Mouse (Mus musculus): ENCODE results near the gene Slc8a1. TPM values are rescaled to one million over a fixed set of nuclear protein-coding genes. Genes with fewer than 3 reads are reported as not detected.

The Slc8a1 gene
- total and polyA plus RNA-seq, 2 experiments from 2014 or later: 71.6 to 875 TPM

DNA sequence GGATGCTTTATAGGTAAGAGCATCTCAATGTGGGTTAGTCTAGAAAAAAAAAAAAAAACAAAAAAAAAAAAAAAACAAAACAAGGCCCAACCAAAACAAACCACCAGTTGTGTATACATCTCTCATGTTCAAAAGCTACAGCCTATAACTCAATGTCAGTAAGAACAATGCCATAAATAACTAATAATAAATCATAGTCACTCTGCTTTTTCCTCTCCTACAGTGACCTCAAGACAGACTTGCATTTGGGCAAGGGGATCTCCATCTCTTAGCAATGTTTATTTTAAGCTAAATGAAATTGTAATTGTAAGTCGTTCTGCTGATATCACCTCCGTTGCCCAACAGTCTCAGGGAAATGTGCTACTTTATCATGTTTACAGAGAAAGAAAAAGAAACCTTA lies 132.1 kb downstream of the Slc8a1 start:
- peaks cover 36% of the 10 kb centered on the region for H3K4me1 ChIP-seq (ENCODE audit: control insufficient read depth, insufficient read depth)
- DNase-seq (ENCODE audit: low spot score): no peak
- no peak overlapping the region for H3K4me2 ChIP-seq (ENCODE audit: low read depth, low read length)
- peaks cover 4% of the 10 kb centered on the region for H3K36me3 ChIP-seq (replicated peaks; ENCODE audit: control insufficient read depth, insufficient read depth, low read length)
- TF ChIP-seq EP300 (IDR thresholded peaks at IDR 0.05; ENCODE audit: low read depth) (no peak), CTCF (IDR thresholded peaks at IDR 0.05; ENCODE audit: low read depth) (no peak)
- H3K9ac ChIP-seq (replicated peaks; ENCODE audit: low read depth, low read length): no peak overlapping the region
- H3K27ac ChIP-seq (ENCODE audit: low read depth): no peak overlapping the region
- H3K9me3 ChIP-seq (replicated peaks; ENCODE audit: control insufficient read depth, low read length): no peaks in the 10 kb centered on the region
- no peak for ATAC-seq (ENCODE audit: insufficient read depth, low read depth)
- no peak overlapping the region for H3K4me3 ChIP-seq (ENCODE audit: low read depth, low read length)
- 20% methylated on average over 2 of the region's 2 CpGs for WGBS
- H3K27me3 ChIP-seq (ENCODE audit: control insufficient read depth, insufficient read depth, low read length): no peaks in the 10 kb centered on the region

DNA sequence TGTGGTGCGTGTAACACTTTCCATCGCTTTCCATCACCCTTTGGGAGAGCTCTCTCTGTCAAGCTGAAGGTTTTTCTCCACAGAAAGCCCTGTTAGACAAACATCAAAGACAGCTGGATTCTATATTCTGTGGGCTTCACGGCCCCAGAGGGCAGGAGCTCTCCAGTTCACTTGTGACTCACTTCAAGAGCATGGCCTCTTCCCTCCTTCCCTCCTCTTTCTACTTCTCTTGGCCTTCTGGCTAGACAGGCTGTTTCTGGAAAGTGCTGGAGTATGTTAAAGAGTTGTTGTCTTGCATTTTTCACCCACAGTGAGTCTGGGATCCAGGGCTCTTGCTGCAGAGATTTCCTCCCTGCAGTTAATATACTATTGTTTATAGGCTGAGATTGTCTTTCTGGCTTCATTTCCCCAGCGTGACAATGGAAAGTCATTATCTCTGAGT lies 132.9 kb downstream of the Slc8a1 start:
- Histone ChIP-seq H3K27ac (ENCODE audit: low read depth) (peak overlapping the region; percentile 70), H3K36me3 (replicated peaks; ENCODE audit: control insufficient read depth, insufficient read depth, low read length) (peaks cover 8% of the 10 kb centered on the region), H3K9ac (replicated peaks; ENCODE audit: low read depth, low read length) (no peak overlapping the region), H3K27me3 (ENCODE audit: control insufficient read depth, insufficient read depth, low read length) (no peaks in the 10 kb centered on the region), H3K4me2 (ENCODE audit: low read depth, low read length) (no peak overlapping the region), H3K9me3 (replicated peaks; ENCODE audit: control insufficient read depth, low read length) (no peaks in the 10 kb centered on the region), H3K4me3 (ENCODE audit: low read depth, low read length) (no peak overlapping the region), H3K4me1 (ENCODE audit: control insufficient read depth, insufficient read depth) (peaks cover 36% of the 10 kb centered on the region)
- DNase-seq (ENCODE audit: low spot score) (peak; percentile 51), ATAC-seq (ENCODE audit: insufficient read depth, low read depth) (peak; percentile 28; the same call in 1 of the 2 replicates)
- WGBS: 43% methylated on average over 4 of the region's 4 CpGs
- TF ChIP-seq CTCF (IDR thresholded peaks at IDR 0.05; ENCODE audit: low read depth): no peak

DNA sequence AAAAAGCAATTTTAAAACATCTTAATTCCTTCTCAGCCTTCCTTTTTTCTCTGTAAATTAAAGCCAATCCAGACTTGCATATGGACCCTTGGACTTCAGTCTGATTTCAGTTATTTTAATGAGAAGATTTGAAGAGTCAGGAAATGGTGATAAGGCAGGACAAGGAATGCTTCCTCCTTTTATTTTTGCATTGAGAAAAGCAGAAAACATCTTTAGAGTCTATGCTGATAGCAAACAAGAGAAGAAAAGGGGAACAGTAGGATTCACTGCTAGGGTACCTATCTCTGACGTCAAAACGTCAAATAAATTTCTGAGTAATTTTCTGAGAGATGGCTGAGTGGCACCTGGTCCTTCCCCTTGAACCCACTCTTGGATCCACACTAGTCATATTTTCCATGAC lies 139.1 kb downstream of the Slc8a1 start:
- Histone ChIP-seq H3K4me2 (ENCODE audit: low read depth, low read length) (no peak overlapping the region), H3K36me3 (replicated peaks; ENCODE audit: control insufficient read depth, insufficient read depth, low read length) (peaks cover 19% of the 10 kb centered on the region; the same call in 1 of the 2 replicates), H3K27ac (ENCODE audit: low read depth) (no peak overlapping the region), H3K27me3 (ENCODE audit: control insufficient read depth, insufficient read depth, low read length) (no peaks in the 10 kb centered on the region), H3K4me3 (ENCODE audit: low read depth, low read length) (no peak overlapping the region), H3K4me1 (ENCODE audit: control insufficient read depth, insufficient read depth) (0 out of 2 replicates have a peak, but pooled peaks cover 9% of the 10 kb centered on the region), H3K9me3 (replicated peaks; ENCODE audit: control insufficient read depth, low read length) (no peaks in the 10 kb centered on the region), H3K9ac (replicated peaks; ENCODE audit: low read depth, low read length) (no peak overlapping the region)
- TF ChIP-seq EP300 (IDR thresholded peaks at IDR 0.05; ENCODE audit: low read depth): no peak
- TF ChIP-seq CTCF (IDR thresholded peaks at IDR 0.05; ENCODE audit: low read depth): no peak
- 56% methylated on average over 2 of the region's 2 CpGs for WGBS
- DNase-seq (ENCODE audit: low spot score) (no peak), ATAC-seq (ENCODE audit: insufficient read depth, low read depth) (no peak)

DNA sequence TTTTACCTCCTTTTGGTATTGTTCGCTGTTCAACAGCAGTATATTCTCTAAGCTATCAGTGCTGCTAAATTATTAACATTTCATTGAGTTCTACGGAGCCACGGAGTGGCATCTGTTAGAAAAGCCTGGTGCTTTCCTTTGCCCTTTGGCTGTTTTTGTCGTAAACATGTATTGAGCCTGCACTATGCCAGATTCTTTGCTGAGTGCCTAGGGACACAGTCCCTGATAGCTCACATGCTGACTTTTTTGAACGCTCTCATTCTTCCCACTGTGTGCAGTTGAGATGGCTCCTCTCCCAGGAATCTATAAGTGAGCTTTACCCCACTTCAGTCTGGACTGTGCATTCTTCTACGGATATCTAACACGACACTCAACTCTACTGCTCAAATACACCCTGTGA lies 148.4 kb downstream of the Slc8a1 start:
- Histone ChIP-seq H3K4me2 (ENCODE audit: low read depth, low read length) (no peak overlapping the region), H3K36me3 (replicated peaks; ENCODE audit: control insufficient read depth, insufficient read depth, low read length) (no peaks in the 10 kb centered on the region; the same call in 1 of the 2 replicates), H3K4me3 (ENCODE audit: low read depth, low read length) (no peak overlapping the region), H3K27ac (ENCODE audit: low read depth) (peak overlapping the region; percentile 35; the same call in 1 of the 2 replicates), H3K9me3 (replicated peaks; ENCODE audit: control insufficient read depth, low read length) (no peaks in the 10 kb centered on the region), H3K27me3 (ENCODE audit: control insufficient read depth, insufficient read depth, low read length) (no peaks in the 10 kb centered on the region), H3K9ac (replicated peaks; ENCODE audit: low read depth, low read length) (no peak overlapping the region), H3K4me1 (ENCODE audit: control insufficient read depth, insufficient read depth) (peaks cover 26% of the 10 kb centered on the region)
- no peak for DNase-seq (ENCODE audit: low spot score)
- WGBS: 56% methylated on average over 7 of the region's 7 CpGs
- ATAC-seq (ENCODE audit: insufficient read depth, low read depth): no peak; the same call in 1 of the 2 replicates
- TF ChIP-seq EP300 (IDR thresholded peaks at IDR 0.05; ENCODE audit: low read depth) (no peak), CTCF (IDR thresholded peaks at IDR 0.05; ENCODE audit: low read depth) (no peak)

DNA sequence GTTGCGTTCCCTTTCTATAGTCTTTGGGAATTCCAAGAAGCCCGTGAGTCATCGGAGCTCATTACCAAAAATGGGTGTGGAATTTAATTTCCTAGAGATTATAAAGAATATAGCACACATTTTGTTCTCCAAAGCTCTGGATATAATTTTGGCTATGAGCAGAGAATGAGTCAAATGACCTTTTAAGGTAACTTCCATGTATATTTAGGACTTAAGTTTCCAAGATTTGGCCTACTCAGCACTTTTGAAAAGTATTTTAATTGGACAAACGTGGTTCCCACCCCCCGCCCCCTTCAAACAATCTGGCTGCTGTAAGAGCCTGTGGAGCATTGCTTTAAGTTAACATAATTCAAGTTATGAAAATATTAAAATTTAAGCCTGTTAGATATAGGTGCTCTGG lies 151.4 kb downstream of the Slc8a1 start:
- Histone ChIP-seq H3K27me3 (ENCODE audit: control insufficient read depth, insufficient read depth, low read length) (no peaks in the 10 kb centered on the region), H3K27ac (ENCODE audit: low read depth) (0 out of 2 replicates have a peak overlapping the region, but pooled peaks have one; percentile 62), H3K36me3 (replicated peaks; ENCODE audit: control insufficient read depth, insufficient read depth, low read length) (no peaks in the 10 kb centered on the region; the same call in 1 of the 2 replicates), H3K4me1 (ENCODE audit: control insufficient read depth, insufficient read depth) (peaks cover 26% of the 10 kb centered on the region), H3K9me3 (replicated peaks; ENCODE audit: control insufficient read depth, low read length) (no peaks in the 10 kb centered on the region), H3K9ac (replicated peaks; ENCODE audit: low read depth, low read length) (no peak overlapping the region), H3K4me3 (ENCODE audit: low read depth, low read length) (no peak overlapping the region), H3K4me2 (ENCODE audit: low read depth, low read length) (no peak overlapping the region)
- DNase-seq (ENCODE audit: low spot score) (no peak), ATAC-seq (ENCODE audit: insufficient read depth, low read depth) (no peak)
- TF ChIP-seq EP300 (IDR thresholded peaks at IDR 0.05; ENCODE audit: low read depth) (no peak), CTCF (IDR thresholded peaks at IDR 0.05; ENCODE audit: low read depth) (no peak)
- 77% methylated on average over 5 of the region's 5 CpGs for WGBS

All from heart, postnatal 0 days (tissue).